Mouse (Mus musculus): ENCODE data around the gene Arcn1.

DNA sequence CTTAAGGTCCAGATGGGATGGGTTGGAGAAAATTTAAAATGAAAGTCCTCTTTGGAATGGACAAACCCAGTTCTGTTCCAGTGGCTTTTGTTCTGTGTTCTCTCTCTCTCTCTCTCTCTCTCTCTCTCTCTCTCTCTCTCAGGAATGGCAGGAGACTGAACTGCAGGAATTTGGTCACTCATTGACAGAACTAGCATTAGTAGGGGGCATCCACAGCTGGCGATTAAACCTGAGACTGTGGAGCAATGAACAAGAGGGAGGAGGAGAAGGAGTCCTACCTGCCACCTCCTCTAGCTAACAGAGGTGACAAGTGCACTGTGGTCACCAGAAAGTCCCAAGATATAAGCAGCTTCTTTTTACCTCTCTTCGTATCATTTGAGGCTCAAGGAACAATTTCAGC is 31.3 kb downstream of the Arcn1 start:
- TF ChIP-seq CTCF (conservative IDR thresholded peaks at IDR 0.05; ENCODE audit: low read length): no peak
- no peak for TF ChIP-seq NANOG (IDR thresholded peaks at IDR 0.05; ENCODE audit: borderline replicate concordance, low read length)
- TF ChIP-seq POU5F1 (IDR thresholded peaks at IDR 0.05; ENCODE audit: borderline replicate concordance, low read length): no peak
